Mouse (Mus musculus): ENCODE data around the gene Ssmem1.

GRCm38 (mm10) chr6:30569331-30569730 is 59.7 kb downstream of the Ssmem1 start:
- TF ChIP-seq CTCF (IDR thresholded peaks at IDR 0.05), result no peak
- no peak for TF ChIP-seq EP300 (IDR thresholded peaks at IDR 0.05)
